Mouse (Mus musculus) layer of hippocampus, postnatal 36 days (tissue): ENCODE measurements around the gene Maf. TPM values are rescaled to one million over a fixed set of nuclear protein-coding genes. Genes with fewer than 3 reads are reported as not detected.

Experiments
- DNase-seq, 2 experiments: peaks; one replicate each; pipeline ENCODE4 v3.0.0; 2022
- total RNA-seq, 2 experiments: library from RNA; stranded (reverse); gene quantifications; 2 replicates each; pipeline ENCODE4 v1.2.3; 2021

Gene Maf
- total RNA-seq, 2 experiments from 2014 or later = 18.5 to 19.5 TPM

GRCm38 (mm10) chr8:115703056-115703455 is 4.5 kb downstream of the Maf start:
- no peak for DNase-seq

- DNase-seq = no peak
Observed at GRCm38 (mm10) chr8:115701001-115701400, 6.6 kb downstream of the Maf start.

- no peak for DNase-seq
Observed at GRCm38 (mm10) chr8:115699151-115699550, 8.4 kb downstream of the Maf start.

GRCm38 (mm10) chr8:115697410-115697809 is 10.2 kb downstream of the Maf start:
- DNase-seq = no peak

- DNase-seq = no peak
Observed at GRCm38 (mm10) chr8:115696661-115697060, 10.9 kb downstream of the Maf start.

- no peak for DNase-seq
Observed at GRCm38 (mm10) chr8:115687349-115687748, 20.2 kb downstream of the Maf start.

GRCm38 (mm10) chr8:115683309-115683708 is 24.3 kb downstream of the Maf start:
- DNase-seq = no peak

GRCm38 (mm10) chr8:115679539-115679938 is 28.1 kb downstream of the Maf start:
- no peak for DNase-seq

- DNase-seq = no peak
Observed at GRCm38 (mm10) chr8:115664866-115665265, 42.7 kb downstream of the Maf start.

- DNase-seq = peak; percentile 4 to 9
Observed at GRCm38 (mm10) chr8:115650110-115650521, 57.5 kb downstream of the Maf start.

GRCm38 (mm10) chr8:115645139-115645538 is 62.5 kb downstream of the Maf start:
- no peak for DNase-seq

GRCm38 (mm10) chr8:115641936-115642335 is 65.7 kb downstream of the Maf start:
- no peak for DNase-seq

GRCm38 (mm10) chr8:115639951-115640350 is 67.6 kb downstream of the Maf start:
- DNase-seq = no peak

GRCm38 (mm10) chr8:115636751-115637150 is 70.8 kb downstream of the Maf start:
- no peak for DNase-seq
